Mouse (Mus musculus) yolk sac, embryonic 10.5 days (tissue): ENCODE results near the gene Slc39a8.

Experiments used
- DNase-seq: peaks from one replicate; pipeline ENCODE4 v3.0.0-alpha.2; 2017; ENCODE audit warnings: low spot score

The Slc39a8 gene

GRCm38 (mm10) chr3:135845860-135846259, 20.8 kb downstream of the Slc39a8 start:
- DNase-seq = no peak

DNA sequence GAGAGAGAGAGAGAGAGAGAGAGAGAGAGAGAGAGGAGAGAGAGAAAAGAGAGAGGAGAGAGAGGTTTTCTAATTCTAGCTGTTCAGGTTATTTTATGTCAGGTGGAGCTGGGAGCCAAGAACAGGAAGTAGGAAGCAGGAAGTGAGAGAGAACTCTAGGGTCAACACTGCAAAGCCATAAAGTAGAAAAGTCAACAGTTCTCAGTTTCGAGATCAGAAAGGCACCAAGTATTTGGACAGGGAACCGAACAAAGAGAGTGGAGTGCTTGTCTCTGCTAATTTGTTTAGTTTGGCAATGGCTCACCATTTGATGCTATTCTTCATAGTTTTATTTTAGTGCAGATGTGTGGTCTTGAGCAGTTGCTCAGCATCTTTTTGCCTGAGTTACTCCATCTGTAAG, 26.5 kb downstream of the Slc39a8 start:
- DNase-seq = no peak

DNA sequence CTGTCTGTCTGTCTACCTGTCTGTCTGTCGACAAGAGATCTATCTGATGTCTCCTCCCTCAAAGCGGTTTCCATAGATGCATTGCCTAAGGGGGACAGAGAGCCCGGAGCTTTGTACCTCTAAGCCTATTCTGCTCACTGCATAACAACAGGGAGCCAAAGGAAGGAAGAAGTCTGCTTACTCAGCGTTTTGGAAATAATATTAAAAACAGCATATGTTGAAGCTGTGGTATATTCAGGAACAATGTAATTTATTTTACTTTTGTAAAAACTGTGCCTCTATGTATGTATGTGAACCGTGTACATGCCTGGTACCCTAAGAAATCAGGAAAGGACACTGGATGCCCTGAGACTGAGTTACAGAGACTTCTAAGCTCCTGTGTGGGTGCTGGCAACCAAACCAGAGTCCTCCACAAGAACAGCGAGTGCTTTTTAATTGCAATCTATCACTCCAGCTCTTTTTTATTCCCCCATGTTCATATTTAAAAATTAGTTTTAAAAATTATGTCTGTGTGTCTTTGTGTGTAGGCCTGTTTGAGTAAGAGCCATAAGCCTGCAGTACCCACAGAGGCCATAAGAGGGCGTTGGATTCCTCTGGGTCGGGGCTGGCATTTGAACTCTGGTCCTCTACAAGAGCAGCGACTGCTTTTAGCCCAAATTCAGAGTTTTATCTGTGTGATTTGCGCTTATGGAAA, 28.7 kb downstream of the Slc39a8 start:
- no peak for DNase-seq

GRCm38 (mm10) chr3:135854298-135854984, 29.4 kb downstream of the Slc39a8 start:
- no peak for DNase-seq

DNA sequence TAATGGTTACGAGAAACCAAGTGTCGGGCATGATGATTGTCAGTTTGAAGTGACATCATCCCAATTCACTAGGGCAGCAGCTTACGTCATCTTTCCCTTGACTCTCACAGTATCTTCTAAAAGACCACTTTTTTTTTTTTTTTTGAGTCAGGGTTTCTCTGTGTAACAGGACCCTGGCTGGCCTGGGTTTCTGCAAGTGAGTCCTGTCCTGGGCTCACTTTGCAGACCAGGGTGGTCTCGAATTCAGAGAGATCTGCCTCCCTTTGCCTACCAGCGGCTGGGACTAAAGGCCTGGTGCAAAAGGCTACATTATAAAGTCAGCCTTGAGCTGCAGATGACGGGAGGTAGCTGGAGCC, 29.9 kb downstream of the Slc39a8 start:
- no peak for DNase-seq

DNA sequence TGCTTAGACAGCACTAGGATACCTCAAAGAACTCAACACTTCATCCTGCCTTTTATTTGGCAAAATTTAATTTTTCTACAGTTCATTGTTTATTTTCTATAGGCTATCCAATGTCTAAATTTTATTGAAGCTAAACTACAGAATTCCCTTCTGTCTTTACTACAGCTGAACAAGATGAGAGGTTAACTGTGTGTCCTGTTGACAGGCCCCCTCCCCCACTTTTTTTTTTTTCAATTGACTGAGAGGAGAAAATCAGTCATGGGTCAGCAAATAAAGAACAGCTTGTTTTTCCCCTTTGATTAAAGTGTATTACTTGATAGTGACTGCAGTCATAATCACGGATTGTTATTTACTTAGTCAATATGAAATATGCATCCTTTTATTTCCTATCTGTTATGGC, 31.2 kb downstream of the Slc39a8 start:
- DNase-seq = no peak

DNA sequence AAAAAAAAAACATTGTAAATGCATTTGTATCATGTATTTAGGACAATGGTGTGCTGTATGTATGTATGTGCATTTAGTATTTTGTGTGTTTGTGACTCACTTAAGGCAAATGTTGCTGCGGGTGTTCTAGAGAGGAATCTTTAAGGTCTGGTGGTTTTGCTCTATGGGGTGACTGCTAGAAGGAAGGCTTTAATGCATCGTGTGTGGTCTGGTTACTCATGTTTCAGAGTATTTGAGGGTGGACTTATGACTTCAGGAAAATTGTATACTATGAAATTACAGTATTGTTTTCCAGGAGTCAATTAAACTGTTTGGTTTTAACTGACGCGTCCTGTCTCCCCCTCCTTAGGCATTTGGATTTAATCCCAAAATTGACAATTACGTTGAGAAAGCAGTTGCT, 32.1 kb downstream of the Slc39a8 start:
- DNase-seq = no peak

DNA sequence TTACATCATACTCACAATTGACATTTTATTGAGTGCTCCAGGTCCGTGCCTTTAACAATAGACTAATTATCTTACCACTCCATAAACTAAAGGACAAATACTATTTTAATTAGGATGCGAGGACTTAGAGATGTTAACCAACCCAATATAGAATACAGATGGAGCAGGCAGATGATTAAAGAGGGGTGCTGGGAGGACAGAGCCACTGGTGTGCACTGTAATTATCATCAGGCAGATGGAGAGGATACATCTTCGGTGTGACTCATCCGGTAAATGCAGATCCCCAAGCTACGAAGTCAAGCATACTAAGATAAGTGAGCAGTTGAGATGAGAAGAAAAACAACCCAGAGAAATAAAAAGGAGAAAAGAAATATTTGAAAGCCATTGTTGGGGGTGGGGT, 34.4 kb downstream of the Slc39a8 start:
- no peak for DNase-seq

DNA sequence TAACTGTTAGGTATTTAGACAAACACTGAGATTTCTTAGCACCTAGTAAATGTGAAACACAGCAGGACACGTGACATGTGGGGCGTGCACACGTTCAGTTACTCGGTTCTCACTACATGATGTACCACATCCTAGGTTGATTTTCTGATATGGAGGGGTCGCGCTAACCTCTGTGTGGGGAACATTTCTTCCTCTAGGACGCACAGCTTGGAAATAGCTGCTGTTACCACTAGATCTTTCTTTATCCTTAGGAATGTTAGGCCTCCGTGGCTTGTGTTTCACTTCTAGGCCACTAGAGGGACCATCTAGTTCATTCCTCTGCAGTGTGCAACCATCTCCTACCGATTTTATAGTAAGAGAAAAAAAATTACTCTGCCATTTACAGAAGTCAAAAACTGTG, 37.7 kb downstream of the Slc39a8 start:
- DNase-seq = no peak

DNA sequence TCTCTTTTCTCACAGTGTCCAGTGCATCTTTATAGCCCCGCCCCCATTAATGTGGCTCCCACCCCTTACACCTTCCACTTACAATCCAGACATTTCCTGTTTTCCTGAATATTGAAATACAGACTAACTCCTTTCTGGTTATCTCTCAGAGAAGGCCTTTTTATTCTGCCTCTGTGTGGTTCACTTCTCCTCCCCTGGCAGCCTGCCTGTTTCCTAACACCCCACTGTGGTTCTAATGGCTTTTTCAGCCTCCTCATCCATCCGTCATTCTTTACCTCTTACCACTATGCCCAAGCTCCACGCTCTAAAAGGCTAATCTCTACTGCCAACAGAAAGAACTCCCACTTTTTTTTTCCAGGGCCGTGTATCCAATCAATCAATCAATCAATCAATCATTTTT, 44.0 kb downstream of the Slc39a8 start:
- no peak for DNase-seq

- DNase-seq = no peak
These were observed 47.2 kb downstream of the Slc39a8 start for GRCm38 (mm10) chr3:135872325-135872724.

GRCm38 (mm10) chr3:135873596-135873995, 48.5 kb downstream of the Slc39a8 start:
- DNase-seq = no peak

- DNase-seq = no peak
These were observed 53.0 kb downstream of the Slc39a8 start for GRCm38 (mm10) chr3:135878048-135878447.

- DNase-seq = no peak
These were observed 61.0 kb downstream of the Slc39a8 start for GRCm38 (mm10) chr3:135885927-135886658.

DNA sequence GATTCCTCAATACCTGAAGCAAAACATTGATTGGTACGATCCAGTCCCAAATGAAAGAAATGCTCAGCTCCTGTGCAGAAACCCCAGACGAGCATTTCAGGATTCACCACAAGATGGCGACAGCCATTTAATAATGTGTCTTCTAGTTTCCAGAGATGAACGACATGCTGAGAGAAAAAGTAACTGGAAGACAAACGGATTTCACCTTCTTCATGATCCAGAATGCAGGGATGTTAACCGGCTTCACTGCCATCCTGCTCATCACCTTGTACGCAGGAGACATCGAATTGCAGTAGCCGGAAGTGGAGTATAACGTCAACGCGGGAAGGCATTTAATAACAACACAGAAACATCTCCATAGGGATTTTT, 61.6 kb downstream of the Slc39a8 start:
- peak; percentile 38 for DNase-seq

DNA sequence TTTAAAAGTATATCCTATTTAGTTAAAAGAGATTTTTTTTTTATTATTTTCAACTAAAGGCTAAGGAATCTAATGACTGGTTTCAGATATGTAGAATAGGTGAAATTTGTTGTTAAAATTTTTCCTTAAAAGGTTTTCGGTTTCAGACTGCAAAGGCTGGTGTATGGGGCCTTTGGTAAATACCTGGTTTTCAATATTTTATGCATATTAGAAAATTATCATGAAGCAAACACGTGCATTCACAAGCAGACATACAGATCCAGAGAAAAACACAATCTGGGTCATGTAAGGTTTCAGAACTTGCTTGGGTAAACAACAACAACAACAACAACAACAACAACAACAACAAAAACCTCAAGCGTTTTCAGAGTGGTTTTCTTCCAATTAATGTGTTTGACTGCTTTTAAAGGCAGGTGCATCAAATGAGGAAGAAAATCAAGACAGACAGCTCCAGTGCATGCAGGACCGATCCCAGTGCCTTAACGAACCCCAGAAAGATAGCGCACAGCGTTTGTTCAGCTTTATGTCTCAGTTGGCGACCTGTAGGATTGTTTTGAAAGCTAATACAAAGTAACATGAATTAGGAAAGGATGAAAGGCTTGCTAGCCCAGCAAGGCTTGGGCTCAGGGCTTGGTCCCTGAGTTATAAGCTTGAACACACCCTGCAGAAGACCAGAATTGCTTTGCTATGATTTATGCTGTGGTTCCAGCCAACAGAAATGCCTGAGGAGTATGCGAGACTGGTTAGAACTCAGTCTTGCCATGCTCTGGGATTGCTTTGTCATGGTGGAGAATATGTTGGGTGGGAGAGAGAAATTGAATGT, 62.2 kb downstream of the Slc39a8 start:
- DNase-seq = no peak

DNA sequence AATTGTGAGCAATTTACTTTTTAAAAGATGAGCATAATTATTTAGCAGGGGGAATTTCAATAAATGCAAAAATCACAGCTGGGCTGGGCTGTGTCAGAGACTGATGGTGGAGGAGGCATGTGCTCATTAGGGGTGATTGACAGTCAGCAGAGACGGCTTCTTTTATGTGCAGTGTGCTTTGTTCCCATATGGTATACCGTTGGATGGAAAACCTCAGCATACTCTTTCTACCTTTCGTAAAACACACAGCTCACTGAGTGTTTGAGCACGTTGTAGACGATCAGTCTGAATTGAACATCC, 62.7 kb downstream of the Slc39a8 start:
- no peak for DNase-seq

DNA sequence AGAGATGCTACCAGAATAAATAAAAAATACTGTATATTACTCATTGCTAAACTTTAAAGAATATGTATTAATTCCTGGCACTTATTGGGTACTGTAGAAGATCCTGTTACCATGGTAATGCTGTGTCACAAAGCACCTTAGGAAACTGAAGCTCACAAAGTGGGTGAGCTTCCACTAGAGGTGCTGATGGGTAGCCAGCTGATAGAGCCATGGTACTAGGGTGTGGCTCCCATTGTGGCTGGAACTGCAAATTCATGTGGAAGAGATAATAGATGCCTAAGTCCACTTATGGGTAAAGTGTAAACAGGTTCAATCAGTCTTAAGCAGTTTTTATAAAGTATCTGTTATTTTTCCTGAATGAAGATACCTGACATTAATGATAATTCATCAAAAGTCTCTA, 64.3 kb downstream of the Slc39a8 start:
- no peak for DNase-seq

GRCm38 (mm10) chr3:135903366-135903765, 78.3 kb downstream of the Slc39a8 start:
- no peak for DNase-seq

DNA sequence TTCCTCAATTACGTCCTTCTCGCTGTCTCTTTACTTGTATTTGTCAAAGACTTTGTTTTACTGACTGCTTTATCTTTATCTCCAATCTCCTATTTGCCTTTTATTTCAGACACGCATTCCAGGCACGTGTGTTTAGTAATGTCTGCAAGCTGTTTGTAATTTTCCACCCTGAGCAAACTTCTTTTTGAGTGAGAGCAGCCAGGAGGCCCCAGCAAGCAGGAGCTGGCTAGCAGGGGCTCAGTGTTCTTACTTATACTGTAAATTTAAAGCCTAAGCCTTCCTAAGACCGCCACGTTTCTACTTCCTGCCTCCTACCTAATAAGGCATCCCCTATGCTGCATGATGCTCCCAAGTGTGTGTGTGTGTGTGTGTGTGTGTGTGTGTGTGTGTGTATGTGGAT, 79.8 kb downstream of the Slc39a8 start:
- peak; percentile 7 for DNase-seq

GRCm38 (mm10) chr3:135905729-135906128, 80.7 kb downstream of the Slc39a8 start:
- no peak for DNase-seq

DNA sequence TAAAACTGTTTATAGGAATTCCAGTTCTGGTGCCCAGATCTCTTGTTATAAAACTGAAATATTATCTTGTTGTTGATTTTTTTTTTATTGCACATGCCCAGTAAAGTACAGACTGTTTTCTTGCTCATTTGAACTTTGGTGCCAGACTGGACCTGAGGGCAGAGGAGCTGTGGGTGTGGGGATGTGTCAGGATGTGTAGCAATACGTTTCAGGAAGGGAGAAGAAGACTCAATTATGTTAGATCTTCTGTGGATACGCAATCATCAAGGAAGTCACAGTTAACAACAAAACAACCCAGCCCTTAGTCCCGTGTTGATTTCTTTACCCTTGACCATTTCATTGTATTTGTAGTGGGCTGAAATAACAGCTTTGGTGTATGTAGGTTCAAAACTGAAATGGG, 81.9 kb downstream of the Slc39a8 start:
- DNase-seq = no peak

- DNase-seq = no peak
These were observed 90.9 kb downstream of the Slc39a8 start for GRCm38 (mm10) chr3:135915941-135916340.
